Mouse (Mus musculus): ENCODE measurements around the gene Capza1.
"Not testable (repeated sequence)": the region's sequence is repeated elsewhere in the genome, so short reads cannot be mapped to it uniquely, and the experiment has no call there.

Gene Capza1

DNA sequence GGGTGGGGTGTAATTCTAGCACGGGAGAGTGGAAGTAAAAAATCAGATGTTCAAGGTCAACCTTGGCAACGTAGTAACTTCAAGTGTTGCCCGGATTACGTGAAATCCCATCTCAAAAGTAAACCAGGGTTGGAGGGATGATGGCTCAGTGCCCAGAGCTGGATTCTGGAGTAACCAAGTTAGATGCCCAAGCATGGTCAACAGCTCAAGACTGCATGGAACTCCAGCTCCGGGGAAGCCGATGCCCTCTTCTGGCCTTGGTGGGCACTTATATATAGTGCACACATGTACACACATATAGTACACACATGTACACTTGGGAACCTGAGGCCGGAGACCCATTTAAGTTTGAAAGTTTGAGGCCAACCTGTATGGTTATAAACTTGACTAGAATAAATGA is 48.2 kb downstream of the Capza1 start:
- DNase-seq: no peak

DNA sequence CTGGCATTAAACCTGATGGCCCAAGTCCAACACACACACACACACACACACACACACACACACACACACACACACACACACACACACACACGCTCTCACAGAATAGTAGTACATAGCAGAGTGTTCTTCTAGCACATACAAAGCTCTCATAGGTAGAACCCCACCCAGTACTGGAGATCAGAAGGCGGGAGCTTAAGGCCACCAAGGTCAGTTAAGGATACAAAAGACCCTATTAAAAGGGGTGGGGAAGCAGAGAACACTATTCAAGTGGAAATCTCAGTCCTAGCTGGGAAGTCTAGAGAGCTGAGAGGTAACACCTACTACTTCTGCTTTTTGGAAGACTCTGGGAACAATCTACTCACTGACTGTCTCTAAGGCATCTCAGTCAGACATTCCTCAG is 49.0 kb downstream of the Capza1 start:
- DNase-seq: no peak

DNA sequence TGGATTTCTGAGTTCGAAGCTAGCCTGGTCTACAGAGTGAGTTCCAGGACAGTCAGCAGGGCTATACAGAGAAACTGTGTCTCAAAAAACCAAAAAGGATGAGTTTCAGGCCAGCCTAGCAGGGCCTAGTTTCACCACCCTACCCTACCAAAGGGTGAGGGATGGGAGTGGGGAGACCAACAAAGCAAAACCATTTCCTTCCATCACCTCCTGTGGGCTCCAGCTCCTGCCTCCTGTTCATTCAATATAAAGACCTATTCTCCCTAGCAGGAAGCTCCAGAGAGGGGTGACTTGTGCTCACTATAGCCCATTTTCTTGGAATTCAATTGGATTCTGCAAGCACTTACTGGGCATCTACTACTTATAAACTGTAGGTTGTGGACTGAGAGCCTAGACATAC is 49.6 kb downstream of the Capza1 start:
- DNase-seq: no peak

DNA sequence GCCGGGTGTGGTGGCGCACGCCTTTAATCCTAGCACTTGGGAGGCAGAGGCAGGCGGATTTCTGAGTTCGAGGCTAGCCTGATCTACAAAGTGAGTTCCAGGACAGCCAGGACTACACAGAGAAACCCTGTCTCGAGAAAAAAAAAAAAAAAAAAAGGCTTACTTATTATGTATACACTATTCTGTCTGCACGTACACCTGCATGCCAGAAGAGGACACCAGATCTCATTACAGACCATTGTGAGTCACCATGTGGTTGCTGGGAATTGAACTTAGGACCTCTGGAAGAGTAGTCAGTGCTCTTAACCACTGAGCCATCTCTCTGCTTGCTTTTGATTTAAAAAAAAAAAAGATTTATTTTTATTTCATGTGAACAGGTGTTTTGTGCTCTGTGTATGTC is 51.1 kb downstream of the Capza1 start:
- not testable (repeated sequence) for DNase-seq

DNA sequence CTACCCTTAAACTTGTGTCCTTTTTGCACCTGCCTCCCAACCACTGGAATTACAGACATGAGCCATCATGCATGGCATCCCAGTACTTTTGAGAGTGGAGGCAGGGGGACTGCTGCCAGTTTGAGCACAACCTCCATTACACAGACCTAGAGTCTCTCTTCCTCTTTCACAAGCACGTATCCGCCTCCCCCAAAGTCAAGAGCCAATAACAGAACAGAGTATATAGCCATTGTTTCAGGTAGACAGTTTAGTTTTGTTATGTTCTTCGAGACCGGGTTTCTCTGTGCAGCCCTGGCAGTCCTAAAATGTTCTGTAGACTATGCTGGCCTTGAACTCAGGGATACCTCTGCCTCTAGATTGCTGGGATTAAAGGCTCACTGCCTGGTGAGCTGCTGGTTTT is 52.1 kb downstream of the Capza1 start:
- no peak for DNase-seq

DNA sequence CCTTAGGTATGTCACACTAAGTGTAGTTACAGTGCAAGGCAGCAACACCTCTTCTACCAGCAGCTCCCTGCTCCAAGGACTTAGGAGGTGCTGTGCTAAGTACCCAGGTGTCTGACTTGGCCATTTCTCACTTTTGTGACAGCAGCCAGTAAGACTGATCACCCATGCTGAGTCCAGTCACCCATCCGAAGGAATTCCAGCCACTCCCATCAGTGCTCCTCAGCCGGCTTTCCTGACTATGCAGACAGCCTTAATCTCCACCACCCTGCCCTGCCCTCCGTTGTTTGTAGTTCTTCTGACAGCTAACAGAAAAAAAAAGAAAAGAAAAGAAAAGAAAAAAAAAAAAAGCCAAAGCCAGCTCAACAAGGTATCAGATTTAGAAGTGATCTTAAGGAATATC is 52.6 kb downstream of the Capza1 start:
- no peak for DNase-seq

DNA sequence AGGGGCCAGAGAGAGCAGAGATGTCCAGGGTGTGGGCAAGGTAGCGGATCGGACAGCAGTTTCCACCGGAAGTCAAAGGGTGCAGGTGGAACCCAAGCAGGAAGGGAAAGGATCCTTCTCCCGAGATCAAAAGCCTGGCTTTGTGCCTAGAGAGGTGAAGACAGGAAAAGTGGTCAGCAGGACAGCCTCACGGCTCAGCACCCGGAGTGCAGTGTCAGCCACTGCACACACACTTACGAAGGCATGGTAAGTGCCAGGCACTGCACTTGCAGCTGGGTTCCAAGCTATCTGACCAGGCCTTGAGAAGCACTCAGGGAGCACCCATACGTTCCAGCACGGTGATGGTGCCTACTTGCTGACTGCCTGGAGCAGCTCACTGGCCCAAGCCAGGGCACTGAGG is 58.8 kb downstream of the Capza1 start:
- DNase-seq: no peak

DNA sequence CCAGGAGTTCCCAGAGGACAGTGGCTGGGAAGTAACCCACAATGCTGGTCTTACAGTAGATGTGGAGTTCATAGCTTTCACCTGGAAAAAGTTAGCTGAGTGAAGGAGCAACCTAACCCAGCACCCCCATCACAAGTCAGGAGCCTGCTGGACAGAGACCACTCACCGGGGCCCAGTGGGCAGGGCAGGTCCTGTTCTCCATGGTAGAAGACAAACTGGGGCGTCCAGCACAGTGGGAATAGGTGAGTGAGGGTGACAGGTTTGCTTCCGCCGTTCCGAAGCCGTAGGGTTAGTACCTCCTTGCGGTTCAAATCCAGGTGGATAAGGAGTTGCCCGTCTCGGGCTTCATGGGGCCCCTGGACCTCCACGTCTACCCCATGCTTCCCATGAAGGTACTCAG is 60.0 kb downstream of the Capza1 start:
- DNase-seq: no peak

DNA sequence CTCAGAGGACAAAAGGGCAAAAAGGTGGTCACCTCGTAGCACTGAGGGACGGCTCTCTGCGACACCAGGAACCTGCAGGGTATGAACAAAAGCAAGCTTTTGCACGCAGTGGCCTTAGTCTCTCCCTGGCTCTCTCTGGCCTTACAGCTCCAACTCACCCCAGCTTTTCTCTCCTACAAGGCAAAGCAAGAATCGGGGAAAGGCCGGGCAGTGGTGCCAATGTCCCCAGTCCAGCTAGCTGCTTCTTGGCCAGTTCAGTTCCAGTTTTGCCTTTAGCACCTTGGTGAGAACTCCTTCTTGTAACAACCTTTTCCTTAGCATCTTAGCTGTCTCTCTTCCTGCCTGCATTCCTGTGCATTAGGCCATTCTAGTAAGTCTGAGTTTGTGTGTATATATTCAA is 62.8 kb downstream of the Capza1 start:
- no peak for DNase-seq

DNA sequence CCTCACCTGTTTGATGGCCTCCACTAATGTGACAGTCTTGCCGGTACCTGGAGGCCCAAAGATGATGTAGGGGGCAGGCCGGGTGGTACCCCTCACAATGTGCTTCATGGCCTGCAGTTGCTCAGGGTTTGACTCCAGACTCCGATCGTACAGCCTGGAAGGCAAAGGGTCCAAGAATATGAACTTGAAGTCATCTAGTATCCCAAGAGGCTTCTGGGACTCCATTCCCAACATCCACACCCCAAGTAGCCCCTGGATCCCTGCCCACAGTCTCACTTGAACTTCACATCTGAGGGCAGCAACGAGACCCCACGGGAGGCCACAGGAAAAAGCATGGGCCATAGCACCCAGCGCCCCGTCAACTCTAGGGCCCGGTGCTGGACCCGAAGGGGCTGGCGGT is 63.6 kb downstream of the Capza1 start:
- no peak for DNase-seq

DNA sequence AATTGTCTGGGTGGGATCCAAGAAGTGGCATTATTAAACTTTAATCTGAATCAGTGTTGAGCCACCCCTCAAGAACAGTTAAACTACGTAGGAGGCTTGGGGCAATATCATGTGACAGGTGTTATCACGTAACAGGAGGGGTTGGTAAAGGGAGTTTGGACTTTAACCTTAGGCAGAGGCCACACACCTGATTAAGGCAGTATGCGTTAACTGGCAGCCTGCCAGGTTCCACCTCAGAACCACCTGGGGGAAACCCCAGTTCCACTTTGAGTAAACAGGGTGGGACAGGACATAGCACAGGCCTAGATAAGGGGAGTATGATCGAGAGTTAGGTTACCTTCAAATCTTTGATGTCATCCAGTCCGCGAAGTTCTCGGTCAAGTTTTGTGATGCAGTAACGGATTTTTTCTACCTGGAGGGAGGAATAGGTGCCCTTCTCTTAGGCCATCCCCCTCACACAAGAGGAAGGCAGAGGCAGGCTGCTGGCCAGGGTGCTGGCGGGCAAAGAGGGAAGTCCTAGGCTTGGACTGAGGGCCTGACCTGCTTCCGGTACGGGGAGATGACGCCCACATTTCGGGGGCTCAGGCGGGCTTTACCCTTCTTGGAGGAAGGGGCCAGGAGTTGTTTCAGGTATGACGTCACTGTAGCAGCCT is 67.7 kb downstream of the Capza1 start:
- peak; percentile 54 for DNase-seq

DNA sequence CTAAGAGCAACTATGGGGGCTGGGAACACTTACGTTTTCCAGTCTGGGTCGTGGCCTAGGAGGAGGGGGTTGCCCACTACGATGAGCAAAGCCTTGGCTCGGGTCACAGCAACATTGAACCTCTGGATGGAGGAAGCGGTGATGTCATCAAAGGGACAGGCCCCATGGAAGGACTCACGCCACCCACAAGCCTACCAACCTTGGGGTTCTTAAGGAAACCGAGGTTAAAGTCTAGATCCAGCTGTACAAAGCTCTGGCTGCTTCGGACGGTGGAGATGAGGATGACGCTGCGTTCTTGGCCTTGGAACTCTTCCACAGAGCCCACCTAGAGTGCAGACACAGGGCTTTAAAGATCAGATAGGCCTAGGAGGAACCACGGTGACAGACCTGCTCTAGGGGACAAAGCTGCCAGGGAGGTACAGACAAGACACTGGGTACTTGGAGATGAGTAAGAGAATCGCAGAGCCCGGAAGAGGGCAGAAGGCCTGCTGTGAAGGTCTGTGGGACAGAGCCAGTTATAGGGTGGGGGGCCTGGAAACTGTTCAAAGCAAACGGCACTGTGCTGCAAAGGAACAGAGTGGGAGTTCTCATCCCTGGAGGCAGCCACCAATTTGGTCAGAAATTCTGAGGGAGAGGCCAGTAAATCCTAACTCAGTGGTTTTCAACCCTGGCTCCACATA is 68.5 kb downstream of the Capza1 start:
- DNase-seq: no peak

DNA sequence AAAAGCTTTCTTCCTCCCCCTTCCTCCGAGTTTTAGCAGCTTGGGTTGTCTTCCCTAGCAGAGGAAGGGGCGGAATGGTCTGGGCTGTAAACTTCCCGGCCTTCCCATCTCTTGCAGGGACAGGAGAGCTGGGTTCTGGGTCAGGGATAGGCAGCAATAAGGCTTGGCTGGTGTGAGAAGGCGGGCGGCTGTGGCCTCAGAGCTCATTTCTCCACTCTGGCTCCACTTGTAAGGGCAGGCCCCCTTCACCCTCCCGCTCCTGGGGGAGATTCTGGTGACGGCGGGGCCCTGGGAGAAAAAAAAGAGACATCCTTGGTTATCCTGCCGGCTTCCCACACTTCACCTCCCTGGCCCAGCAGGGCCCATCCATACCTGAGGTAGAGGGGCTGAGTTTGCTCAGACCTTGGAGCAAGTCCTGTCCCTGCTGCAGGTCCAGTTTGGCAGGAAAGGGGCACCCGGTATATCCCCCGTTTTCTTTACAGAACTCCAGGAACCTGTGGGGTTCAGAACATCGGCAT is 69.3 kb downstream of the Capza1 start:
- DNase-seq: no peak

DNA sequence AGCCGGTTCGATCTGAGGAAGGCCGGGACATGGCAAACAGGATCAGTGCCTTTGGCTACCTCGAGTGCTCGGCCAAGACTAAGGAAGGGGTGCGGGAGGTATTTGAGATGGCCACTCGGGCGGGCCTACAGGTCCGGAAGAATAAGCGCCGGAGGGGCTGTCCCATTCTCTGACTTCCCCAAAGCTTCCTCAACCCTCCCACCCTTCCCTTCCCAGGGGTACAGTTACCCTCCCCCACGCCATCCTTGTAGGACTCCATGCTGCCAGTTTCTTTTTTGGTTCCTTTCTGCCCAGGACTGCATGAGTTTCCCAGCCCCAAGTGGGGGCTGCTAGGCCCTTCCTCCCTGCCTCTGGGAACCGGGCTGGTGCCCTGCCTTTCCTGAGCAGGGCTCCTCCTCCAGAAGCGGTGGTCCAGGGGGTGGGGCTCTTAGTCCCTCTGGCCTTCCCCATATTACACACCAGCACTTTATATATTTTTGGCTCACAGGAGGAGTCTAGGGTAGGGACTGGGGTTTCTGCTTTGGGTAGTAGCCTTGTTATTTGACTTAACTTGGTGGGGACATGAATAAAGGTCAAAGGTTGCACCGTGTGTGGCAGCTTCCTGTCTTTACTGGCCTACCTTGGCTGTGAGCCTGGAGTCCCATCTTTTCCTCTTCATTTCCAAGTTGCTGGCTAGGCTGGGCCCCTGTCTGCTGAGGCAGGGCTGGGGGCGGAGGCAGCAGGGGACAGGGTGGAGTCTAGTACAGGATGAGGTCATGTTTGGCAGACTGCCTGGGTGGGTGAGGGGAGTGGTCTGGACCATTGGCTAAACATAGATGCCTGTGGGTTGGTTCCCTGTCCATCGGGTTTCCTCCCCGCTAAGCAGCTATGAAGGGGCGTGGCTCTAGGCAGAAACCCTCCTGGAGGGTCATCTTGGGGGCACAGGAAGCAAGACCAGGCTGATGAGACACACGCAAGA is 70.2 kb downstream of the Capza1 start:
- peak; percentile 98 for DNase-seq

DNA sequence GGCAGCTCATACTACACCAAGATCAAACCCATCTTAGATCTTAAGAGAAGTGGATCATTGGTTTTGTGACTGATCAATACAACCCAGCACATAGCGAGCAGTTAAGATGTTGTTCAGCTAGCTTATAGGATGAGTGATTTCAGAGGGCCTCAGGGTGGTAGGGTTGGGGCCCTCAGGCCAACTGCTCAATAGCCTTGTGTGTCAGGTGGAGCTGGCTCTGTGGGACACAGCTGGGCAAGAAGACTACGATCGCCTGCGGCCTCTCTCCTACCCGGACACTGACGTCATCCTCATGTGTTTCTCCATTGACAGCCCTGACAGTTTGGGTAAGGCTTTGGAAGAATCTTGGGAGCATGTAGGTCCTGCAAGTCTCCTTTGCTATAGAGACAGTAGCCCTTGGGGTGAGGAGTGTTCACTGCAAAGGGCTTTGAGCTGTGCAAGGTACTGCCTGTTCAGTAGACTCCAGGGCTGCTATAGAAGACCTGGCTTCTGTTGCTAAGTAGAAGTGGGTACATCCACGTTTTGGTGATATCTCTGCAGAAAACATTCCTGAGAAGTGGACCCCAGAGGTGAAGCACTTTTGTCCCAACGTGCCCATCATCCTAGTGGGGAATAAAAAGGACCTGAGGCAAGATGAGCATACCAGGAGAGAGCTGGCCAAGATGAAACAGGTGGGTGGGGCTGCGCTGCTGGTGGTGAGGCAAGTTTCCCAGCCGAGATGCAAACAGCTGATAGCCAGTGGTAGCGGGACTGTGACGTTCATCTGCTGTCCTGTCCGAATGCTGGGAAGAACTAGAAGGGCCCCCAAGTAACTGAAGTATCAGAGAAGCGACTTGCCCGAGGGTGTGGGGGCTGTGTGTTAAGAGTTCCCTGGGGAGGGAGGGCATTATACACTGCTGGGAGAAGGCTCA is 71.7 kb downstream of the Capza1 start:
- no peak for DNase-seq

DNA sequence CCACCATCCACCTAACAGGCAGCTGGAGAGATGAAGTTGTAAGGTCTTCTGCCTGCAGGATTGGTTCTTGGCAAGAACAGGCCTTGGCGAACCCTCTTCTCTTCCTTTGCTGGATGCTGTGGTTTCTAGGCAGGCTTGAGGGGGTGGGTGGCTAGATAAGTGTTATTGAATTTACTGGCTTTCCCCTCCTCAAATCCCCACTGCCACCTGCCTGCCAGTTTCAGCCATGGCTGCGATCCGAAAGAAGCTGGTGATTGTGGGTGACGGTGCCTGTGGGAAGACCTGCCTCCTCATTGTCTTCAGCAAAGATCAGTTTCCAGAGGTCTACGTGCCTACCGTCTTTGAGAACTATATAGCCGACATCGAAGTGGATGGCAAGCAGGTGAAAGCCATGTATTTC is 72.6 kb downstream of the Capza1 start:
- DNase-seq: no peak

DNA sequence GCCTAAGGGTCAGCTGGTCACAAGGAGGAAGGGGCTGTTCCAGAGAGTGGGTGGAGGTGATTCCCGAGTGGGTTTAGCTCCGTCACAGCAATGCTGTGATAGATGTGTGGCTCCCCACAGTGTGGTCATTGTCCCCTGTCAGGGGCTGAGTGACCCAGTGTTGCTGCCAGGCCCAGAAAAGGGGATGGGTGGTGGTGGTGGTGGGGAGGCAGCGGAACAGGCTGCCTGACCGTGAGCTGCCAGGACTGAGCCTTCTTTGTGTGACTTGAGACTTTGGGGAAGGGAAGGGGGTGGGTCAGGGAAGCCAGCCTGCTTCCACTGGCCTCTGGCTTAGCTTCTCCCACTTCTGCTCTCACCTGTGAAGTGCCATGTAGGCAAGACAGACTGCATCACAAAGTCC is 73.3 kb downstream of the Capza1 start:
- no peak for DNase-seq

DNA sequence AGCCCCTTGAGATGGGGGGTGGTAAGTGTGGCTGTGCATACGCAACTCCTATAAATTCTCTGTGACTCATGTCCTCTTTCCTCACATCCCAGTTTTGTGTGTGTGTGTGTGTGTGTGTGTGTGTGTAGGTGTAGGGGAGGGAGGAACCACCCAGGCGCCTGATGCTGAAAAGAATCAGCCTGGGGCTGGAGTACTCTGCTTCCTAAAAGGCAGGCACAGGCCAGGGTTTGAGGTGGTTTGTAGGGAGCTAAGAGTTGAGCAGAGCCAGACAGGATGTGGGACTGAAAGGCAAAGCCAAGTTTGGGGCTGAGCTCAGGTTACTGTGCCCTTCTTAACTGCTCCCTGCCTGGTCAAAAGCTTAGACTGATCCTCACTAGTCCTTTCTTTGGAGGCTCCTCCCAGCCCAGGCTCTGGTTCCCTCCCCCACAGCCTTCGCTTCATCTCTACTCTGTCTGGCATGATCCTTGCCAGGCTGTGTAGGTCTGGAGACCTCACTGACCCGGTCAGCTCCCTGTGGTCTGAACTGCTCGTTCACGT is 73.8 kb downstream of the Capza1 start:
- peak; percentile 26 for DNase-seq

DNA sequence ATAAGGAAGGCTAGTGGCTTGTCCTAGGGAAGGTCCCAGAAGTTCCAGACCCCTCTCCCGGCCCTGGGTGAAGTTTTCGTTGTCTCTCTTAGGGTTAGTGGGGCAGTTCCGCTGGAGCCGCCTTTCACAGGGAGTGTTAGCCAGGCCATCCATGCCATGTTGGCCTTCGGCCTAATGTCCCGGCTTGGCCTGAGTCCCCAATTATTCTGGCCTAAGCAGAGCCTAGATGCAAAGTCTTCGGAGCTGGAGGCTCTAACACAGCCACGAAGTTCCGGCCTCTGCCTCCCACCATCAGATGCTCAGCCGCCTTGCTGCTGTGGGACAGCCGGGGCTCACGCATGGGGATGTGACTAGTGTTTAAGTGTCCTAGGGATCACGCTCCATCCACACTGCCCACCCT is 74.5 kb downstream of the Capza1 start:
- DNase-seq: peak; percentile 57

DNA sequence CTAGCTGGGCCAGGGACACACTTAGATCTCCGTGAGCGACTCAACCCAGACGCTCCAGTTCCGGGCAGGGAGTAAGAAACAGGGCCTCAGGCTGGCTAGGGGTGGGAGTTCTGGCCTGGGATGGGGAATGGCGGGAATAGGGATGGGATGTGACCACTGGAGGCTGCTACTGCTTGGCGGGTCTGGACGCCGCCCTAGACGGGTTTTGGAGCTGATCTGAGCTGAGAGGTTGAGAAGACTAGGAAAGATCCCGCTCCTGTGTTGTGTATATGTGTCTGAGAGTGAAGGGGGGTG is 75.0 kb downstream of the Capza1 start:
- no peak for DNase-seq

DNA sequence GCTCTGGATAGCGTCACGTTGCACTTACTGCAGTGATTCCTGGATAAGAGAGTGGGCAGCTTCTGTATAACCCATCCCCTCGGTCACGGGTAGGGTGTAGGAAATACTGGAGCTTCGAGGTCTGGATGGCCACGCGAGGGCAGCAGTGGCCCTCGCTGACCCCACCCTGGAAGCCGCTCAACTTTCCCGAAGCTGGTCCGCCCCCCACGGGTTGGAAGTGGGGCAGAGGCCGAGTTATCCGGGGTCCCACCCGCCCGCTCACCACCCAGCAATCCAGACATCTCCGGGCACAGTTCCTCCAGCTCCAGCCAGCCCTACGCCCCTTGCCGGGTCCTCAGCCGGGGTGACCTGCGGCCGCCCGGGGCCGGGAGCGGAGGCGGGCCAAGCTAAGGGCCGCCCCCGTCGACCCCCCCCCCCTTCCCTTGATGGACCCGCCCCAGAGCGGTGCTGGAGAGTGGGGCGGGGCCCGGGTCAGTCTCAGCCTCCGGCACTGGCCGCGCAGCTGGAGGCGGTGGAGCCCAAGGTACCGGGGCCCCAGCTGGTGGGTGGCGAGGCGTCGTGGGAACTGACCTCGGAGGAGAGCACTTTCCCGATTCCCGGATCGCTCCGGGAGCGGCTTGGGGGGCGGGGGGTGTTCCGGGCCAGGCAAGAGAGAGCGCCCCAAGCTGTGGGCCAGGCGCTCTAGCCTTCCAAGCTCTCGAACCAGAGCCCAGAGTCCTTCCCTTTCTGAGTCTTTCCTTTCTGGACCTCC is 75.6 kb downstream of the Capza1 start:
- peak; percentile 87 for DNase-seq

DNA sequence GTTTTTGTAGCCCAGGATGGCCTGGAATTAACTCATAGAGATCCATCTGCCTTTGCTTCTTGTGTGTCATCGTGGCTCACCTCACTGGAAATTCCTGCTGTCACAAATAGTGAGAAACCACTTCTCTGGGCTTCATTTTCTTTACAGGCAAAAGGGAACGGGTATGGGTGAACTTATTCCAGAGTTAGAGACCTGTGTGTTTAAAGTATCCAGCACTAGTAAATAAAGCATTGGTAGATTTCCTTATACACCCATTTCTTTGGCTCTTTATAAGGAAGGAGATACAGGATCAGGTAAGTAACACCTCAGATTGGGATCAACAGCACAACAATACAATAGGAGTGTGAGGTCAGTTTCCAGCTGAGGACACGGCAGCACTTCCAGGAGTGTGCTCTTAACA is 76.2 kb downstream of the Capza1 start, which contains the start of gene Rhoc:
Rhoc (plus strand) TSS at position 301 of the 400 bp plus-strand sequence.
- DNase-seq: no peak
